Mouse (Mus musculus): Measurements from ENCODE around the gene Ccdc18. TPM values are rescaled to one million over a fixed set of nuclear protein-coding genes. Genes with fewer than 3 reads are reported as not detected.

The Ccdc18 gene
- total and polyA plus RNA-seq, 2 experiments: 0.06 to 0.18 TPM

GRCm38 (mm10) chr5:108109346-108109745 is 23.3 kb upstream of the Ccdc18 start:
- H3K27me3 ChIP-seq (ENCODE audit: control insufficient read depth, insufficient read depth, low read length): no peaks in the 10 kb centered on the region
- peak overlapping the region; percentile 60 for H3K9ac ChIP-seq (ENCODE audit: low read depth, low read length)
- H3K79me2 ChIP-seq (ENCODE audit: control insufficient read depth, insufficient read depth, low read length): no peaks in the 10 kb centered on the region
- peaks cover 15% of the 10 kb centered on the region for H3K36me3 ChIP-seq (ENCODE audit: control insufficient read depth, insufficient read depth, low read length)
- H3K4me3 ChIP-seq (ENCODE audit: insufficient read depth, low read depth, low read length): peak overlapping the region; percentile 20
- DNase-seq (ENCODE audit: extremely low read depth, low read depth, low spot score): peak; percentile 88
- no peak overlapping the region for H3K27ac ChIP-seq (replicated peaks; ENCODE audit: insufficient read depth, low read depth, low read length)
- peaks cover 2% of the 10 kb centered on the region; the same call in 1 of the 2 replicates for H3K4me1 ChIP-seq (ENCODE audit: control insufficient read depth, insufficient read depth, low read length)
- TF ChIP-seq CTCF (IDR thresholded peaks at IDR 0.05; ENCODE audit: low read depth, low read length) (no peak), POLR2A (IDR thresholded peaks at IDR 0.05; ENCODE audit: extremely low read depth, insufficient read depth, low read length) (no peak)
- WGBS: 38% methylated on average over 7 of the region's 7 CpGs

DNA sequence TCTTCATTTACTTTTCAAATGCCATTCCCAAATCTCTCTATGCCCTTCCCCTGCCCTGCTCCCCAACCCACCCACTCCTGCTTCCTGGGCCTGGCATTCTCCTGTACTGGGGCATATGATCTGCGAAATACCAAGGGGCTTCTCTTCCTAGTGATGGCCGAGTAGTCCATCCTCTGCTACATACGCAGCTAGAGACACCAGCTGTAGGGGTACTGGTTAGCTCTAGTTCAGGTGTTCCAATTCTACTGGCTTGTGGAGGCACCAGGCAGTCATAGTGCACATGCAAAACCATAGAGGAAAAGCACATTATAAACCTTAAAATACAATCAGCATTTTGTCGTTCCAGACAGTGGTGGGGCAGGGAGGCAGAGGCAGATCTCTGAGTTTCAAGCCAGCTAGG is 15.0 kb upstream of the Ccdc18 start:
- H3K4me1 ChIP-seq (ENCODE audit: control insufficient read depth, insufficient read depth, low read length): no peaks in the 10 kb centered on the region
- 95% methylated on average over 4 of the region's 4 CpGs for WGBS
- TF ChIP-seq POLR2A (IDR thresholded peaks at IDR 0.05; ENCODE audit: extremely low read depth, insufficient read depth, low read length): no peak
- no peak for TF ChIP-seq CTCF (IDR thresholded peaks at IDR 0.05; ENCODE audit: low read depth, low read length)
- no peak overlapping the region for H3K9ac ChIP-seq (ENCODE audit: low read depth, low read length)
- H3K27me3 ChIP-seq (ENCODE audit: control insufficient read depth, insufficient read depth, low read length): no peaks in the 10 kb centered on the region
- H3K4me3 ChIP-seq (ENCODE audit: insufficient read depth, low read depth, low read length): no peak overlapping the region
- H3K79me2 ChIP-seq (ENCODE audit: control insufficient read depth, insufficient read depth, low read length): no peaks in the 10 kb centered on the region
- no peak overlapping the region for H3K27ac ChIP-seq (replicated peaks; ENCODE audit: insufficient read depth, low read depth, low read length)
- H3K36me3 ChIP-seq (ENCODE audit: control insufficient read depth, insufficient read depth, low read length): peaks cover 11% of the 10 kb centered on the region
- no peak for DNase-seq (ENCODE audit: extremely low read depth, low read depth, low spot score)

DNA sequence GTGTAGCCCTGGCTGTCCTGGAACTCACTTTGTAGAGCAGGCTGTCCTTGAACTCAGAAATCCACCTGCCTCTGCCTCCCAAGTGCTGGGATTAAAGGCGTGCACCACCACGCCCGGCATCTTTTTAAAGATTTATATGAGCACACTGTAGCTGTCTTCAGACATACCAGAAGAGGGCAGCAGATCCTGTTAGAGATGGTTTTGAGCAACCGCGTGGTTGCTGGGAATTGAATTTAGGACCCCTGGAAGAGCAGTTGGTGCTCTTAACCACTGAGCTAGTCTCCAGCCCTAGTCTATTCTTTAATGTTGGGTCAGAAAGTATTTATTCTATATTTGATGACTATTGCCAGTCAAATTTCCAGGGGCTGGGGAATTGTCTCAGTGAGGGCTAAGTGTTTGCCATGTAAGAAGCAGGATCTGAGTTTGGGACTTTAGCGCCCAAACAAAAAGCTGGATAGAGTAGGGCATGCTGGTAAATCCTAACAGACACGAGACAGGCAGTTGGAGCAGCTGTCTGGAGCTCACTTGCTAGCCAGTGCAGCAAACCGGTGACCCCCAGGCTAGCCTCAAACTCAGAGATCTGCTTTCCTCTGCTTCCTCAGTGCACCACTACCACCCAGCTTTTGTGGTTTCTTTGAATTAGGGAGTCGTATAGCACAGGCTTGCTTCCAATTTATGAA is 12.3 kb upstream of the Ccdc18 start:
- Histone ChIP-seq H3K9ac (ENCODE audit: low read depth, low read length) (no peak overlapping the region), H3K27ac (replicated peaks; ENCODE audit: insufficient read depth, low read depth, low read length) (no peak overlapping the region)

GRCm38 (mm10) chr5:108131849-108132440 is 730 bp upstream of the Ccdc18 start:
- Histone ChIP-seq H3K36me3 (ENCODE audit: control insufficient read depth, insufficient read depth, low read length) (peaks cover 19% of the 10 kb centered on the region), H3K27me3 (ENCODE audit: control insufficient read depth, insufficient read depth, low read length) (no peaks in the 10 kb centered on the region), H3K4me1 (ENCODE audit: control insufficient read depth, insufficient read depth, low read length) (peaks cover 7% of the 10 kb centered on the region), H3K4me3 (ENCODE audit: insufficient read depth, low read depth, low read length) (peak overlapping the region; percentile 91), H3K79me2 (ENCODE audit: control insufficient read depth, insufficient read depth, low read length) (peaks cover 3% of the 10 kb centered on the region; the same call in 1 of the 2 replicates), H3K27ac (replicated peaks; ENCODE audit: insufficient read depth, low read depth, low read length) (peak overlapping the region; percentile 91), H3K9ac (ENCODE audit: low read depth, low read length) (peak overlapping the region; percentile 95)
- DNase-seq (ENCODE audit: extremely low read depth, low read depth, low spot score): peak; percentile 91
- WGBS: under 1% methylated on average over 32 of the region's 32 CpGs
- no peak for TF ChIP-seq CTCF (IDR thresholded peaks at IDR 0.05; ENCODE audit: low read depth, low read length)
- no peak for TF ChIP-seq POLR2A (IDR thresholded peaks at IDR 0.05; ENCODE audit: extremely low read depth, insufficient read depth, low read length)

More for the DNA sequence above, 12.3 kb upstream of the Ccdc18 start:
- Histone ChIP-seq H3K79me2 (ENCODE audit: control insufficient read depth, insufficient read depth, low read length) (no peaks in the 10 kb centered on the region), H3K4me3 (ENCODE audit: insufficient read depth, low read depth, low read length) (no peak overlapping the region), H3K27me3 (ENCODE audit: control insufficient read depth, insufficient read depth, low read length) (no peaks in the 10 kb centered on the region), H3K4me1 (ENCODE audit: control insufficient read depth, insufficient read depth, low read length) (no peaks in the 10 kb centered on the region), H3K36me3 (ENCODE audit: control insufficient read depth, insufficient read depth, low read length) (peaks cover 18% of the 10 kb centered on the region)
- no peak for DNase-seq (ENCODE audit: extremely low read depth, low read depth, low spot score)
- TF ChIP-seq CTCF (IDR thresholded peaks at IDR 0.05; ENCODE audit: low read depth, low read length): no peak
- no peak for TF ChIP-seq POLR2A (IDR thresholded peaks at IDR 0.05; ENCODE audit: extremely low read depth, insufficient read depth, low read length)
- WGBS: 90% methylated on average over 9 of the region's 9 CpGs

DNA sequence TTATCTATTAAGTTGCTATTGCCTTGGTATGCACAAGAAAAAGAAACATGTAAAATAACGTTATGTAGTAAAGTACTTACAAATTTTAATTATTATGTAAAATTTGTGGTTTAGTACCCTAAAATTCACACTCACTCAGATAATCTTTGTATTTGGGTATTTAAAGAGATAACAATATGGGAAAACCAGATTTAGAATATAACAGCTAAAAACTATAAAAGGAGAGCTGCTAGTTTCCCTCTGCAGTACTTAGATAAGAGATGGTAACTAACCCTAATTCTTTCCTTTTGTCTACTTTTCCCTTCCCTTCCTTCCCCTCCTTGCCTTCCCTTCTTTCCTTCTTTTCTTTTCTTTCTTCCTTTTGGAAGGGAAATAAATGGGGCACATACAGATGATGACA is 19.9 kb downstream of the Ccdc18 start:
- no peaks in the 10 kb centered on the region for H3K27me3 ChIP-seq (ENCODE audit: control insufficient read depth, insufficient read depth, low read length)
- DNase-seq (ENCODE audit: extremely low read depth, low read depth, low spot score): no peak
- H3K79me2 ChIP-seq (ENCODE audit: control insufficient read depth, insufficient read depth, low read length): no peaks in the 10 kb centered on the region
- no peaks in the 10 kb centered on the region for H3K36me3 ChIP-seq (ENCODE audit: control insufficient read depth, insufficient read depth, low read length)
- no peak overlapping the region for H3K9ac ChIP-seq (ENCODE audit: low read depth, low read length)
- no peak overlapping the region for H3K4me3 ChIP-seq (ENCODE audit: insufficient read depth, low read depth, low read length)
- no peak overlapping the region for H3K27ac ChIP-seq (replicated peaks; ENCODE audit: insufficient read depth, low read depth, low read length)
- 93% methylated on average over 1 of the region's 1 CpGs for WGBS
- no peak for TF ChIP-seq CTCF (IDR thresholded peaks at IDR 0.05; ENCODE audit: low read depth, low read length)
- TF ChIP-seq POLR2A (IDR thresholded peaks at IDR 0.05; ENCODE audit: extremely low read depth, insufficient read depth, low read length): no peak
- no peaks in the 10 kb centered on the region for H3K4me1 ChIP-seq (ENCODE audit: control insufficient read depth, insufficient read depth, low read length)

GRCm38 (mm10) chr5:108160796-108161195 is 28.1 kb downstream of the Ccdc18 start:
- no peaks in the 10 kb centered on the region for H3K4me1 ChIP-seq (ENCODE audit: control insufficient read depth, insufficient read depth, low read length)
- no peak overlapping the region for H3K27ac ChIP-seq (replicated peaks; ENCODE audit: insufficient read depth, low read depth, low read length)
- H3K27me3 ChIP-seq (ENCODE audit: control insufficient read depth, insufficient read depth, low read length): no peaks in the 10 kb centered on the region
- WGBS: 97% methylated on average over 2 of the region's 2 CpGs
- no peaks in the 10 kb centered on the region for H3K36me3 ChIP-seq (ENCODE audit: control insufficient read depth, insufficient read depth, low read length)
- no peak overlapping the region for H3K4me3 ChIP-seq (ENCODE audit: insufficient read depth, low read depth, low read length)
- no peak overlapping the region for H3K9ac ChIP-seq (ENCODE audit: low read depth, low read length)
- TF ChIP-seq CTCF (IDR thresholded peaks at IDR 0.05; ENCODE audit: low read depth, low read length): no peak
- no peak for DNase-seq (ENCODE audit: extremely low read depth, low read depth, low spot score)
- H3K79me2 ChIP-seq (ENCODE audit: control insufficient read depth, insufficient read depth, low read length): no peaks in the 10 kb centered on the region

All from liver, adult 2 months (tissue).